ENCODE assay signal across 26 mouse cellular contexts in the genomic region with DNA sequence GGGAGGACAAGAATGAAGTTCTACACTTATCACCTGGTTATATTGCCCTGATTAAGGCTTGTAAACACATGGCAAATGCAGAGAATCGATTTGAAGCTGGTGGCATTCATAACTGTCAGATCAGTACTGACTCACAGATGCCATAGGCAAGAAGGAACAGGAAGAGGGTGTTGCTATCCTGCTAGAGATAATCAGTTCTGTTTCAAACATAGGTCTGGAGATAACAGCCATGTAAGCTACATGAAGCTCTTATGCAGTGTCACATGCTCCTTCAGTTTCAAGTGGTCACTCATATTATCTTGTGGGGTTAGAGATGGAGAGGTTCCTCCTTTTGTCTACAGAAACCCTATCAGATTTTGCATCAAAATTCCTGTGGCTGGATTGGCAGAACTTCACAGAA. TPM values are rescaled to one million over a fixed set of nuclear protein-coding genes. Genes with fewer than 3 reads are reported as not detected.
DNase-seq lines count a peak whose midpoint lies in the region; ATAC-seq and TF ChIP-seq lines count a peak whose summit lies in the region.
"Had no signal": no experiment of that assay in that cellular context is flagged by ENCODE, and none has a peak within 500 bp of the region (broad histone marks: within the 10 kb centered on the region; RNA-seq: fewer than 3 reads in every experiment).

No protein-coding gene starts in this region.

- in situ Hi-C loops in CH12.LX (cut with MboI; ENCODE audit: low pct_ligation_motif_present, low pct_unique_long_range_greater_than_20kb, low sequenced_read_pairs): no loop called here

- TF ChIP-seq POLR2A in CH12.LX (IDR thresholded peaks at IDR 0.05; ENCODE audit: low read depth, low read length) (no peak), MEL (IDR thresholded peaks at IDR 0.05; ENCODE audit: control insufficient read depth in 1 of 2, insufficient read depth in 1 of 2, low read depth in 1 of 2, low read length in 2 of 2, poor library complexity in 1 of 2) (no peak)

- no peak for TF ChIP-seq CTCF in CH12.LX (conservative IDR thresholded peaks at IDR 0.05 in 1 of 2, IDR thresholded peaks at IDR 0.05 in 1 of 2; ENCODE audit: low read depth in 2 of 2, low read length in 2 of 2)
- TF ChIP-seq CTCF in MEL (IDR thresholded peaks at IDR 0.05 in 2 of 3, conservative IDR thresholded peaks at IDR 0.05 in 1 of 3; ENCODE audit: control insufficient read depth in 1 of 3, insufficient read depth in 1 of 3, low read depth in 2 of 3, low read length in 3 of 3, poor library complexity in 1 of 3, severe bottlenecking in 1 of 3): no peak

- H3K4me1 ChIP-seq in CH12.LX (ENCODE audit: control insufficient read depth in 1 of 2, insufficient read depth in 2 of 2) (peaks cover 16 to 45% of the 10 kb centered on the region in 2 experiments), MEL (ENCODE audit: control insufficient read depth in 1 of 2, insufficient read depth in 2 of 2, low read length in 2 of 2) (peaks cover 18 to 20% of the 10 kb centered on the region in 2 experiments)
- H3K4me1 ChIP-seq: embryonic facial prominence, embryonic 12.5 days; embryonic facial prominence, embryonic 15.5 days; hindbrain, embryonic 13.5 days; intestine, embryonic 15.5 days had no signal

- TF ChIP-seq RAD21 in CH12.LX (IDR thresholded peaks at IDR 0.05; ENCODE audit: low read depth, low read length): no peak
- TF ChIP-seq RAD21 in MEL (IDR thresholded peaks at IDR 0.05; ENCODE audit: low read depth, low read length): no peak

- H3K4me3 ChIP-seq in CH12.LX (replicated peaks in 1 of 3; ENCODE audit: low read depth in 2 of 3, low read length in 2 of 3, poor library complexity in 1 of 3) (no peak overlapping the region), MEL (ENCODE audit: control insufficient read depth in 1 of 2, insufficient read depth in 1 of 2, low read depth in 2 of 2, low read length in 2 of 2) (peak overlapping the region in 1 of 2 experiments; percentile 31; a peak in 2 of 4 replicates)
- H3K4me3 ChIP-seq: embryonic facial prominence, embryonic 12.5 days; embryonic facial prominence, embryonic 15.5 days; hindbrain, embryonic 13.5 days; intestine, embryonic 15.5 days had no signal

- dilution Hi-C loops in CH12.LX (cut with MboI; ENCODE audit: extremely low pct_ligation_motif_present, extremely low pct_unique_long_range_greater_than_20kb, low sequenced_read_pairs): no loop called here

- no peak overlapping the region for H3K4me2 ChIP-seq in CH12.LX (ENCODE audit: insufficient read depth, low read depth, poor library complexity, severe bottlenecking)
- H3K4me2 ChIP-seq: embryonic facial prominence, embryonic 12.5 days; embryonic facial prominence, embryonic 15.5 days; heart, embryonic 11.5 days; hindbrain, embryonic 13.5 days; intestine, embryonic 15.5 days had no signal

- ATAC-seq in granulocyte monocyte progenitor cell, adult 5-6 weeks (replicated peaks; ENCODE audit: poor library complexity, severe bottlenecking): peak; percentile 53
- 0 out of 2 replicates have a peak, but pooled peaks have one; percentile 22 for ATAC-seq in monocyte, adult 5-6 weeks (replicated peaks; ENCODE audit: insufficient number of reproducible peaks, low FRiP score, low TSS enrichment, poor library complexity, severe bottlenecking)
- no peak for ATAC-seq in CD4-positive, CD25-positive, alpha-beta regulatory T cell, adult 4 months
- ATAC-seq: forebrain, embryonic 14.5 days; hindbrain, embryonic 16.5 days; intestine, embryonic 15.5 days had no signal

- H3K9ac ChIP-seq in CH12.LX (ENCODE audit: insufficient read depth, low read depth) (peak overlapping the region; percentile 47), MEL (ENCODE audit: control insufficient read depth, low read depth, low read length, poor library complexity, severe bottlenecking) (peak overlapping the region; percentile 48)
- H3K9ac ChIP-seq: embryonic facial prominence, embryonic 12.5 days; embryonic facial prominence, embryonic 15.5 days; hindbrain, embryonic 13.5 days; intestine, embryonic 15.5 days had no signal

- H3K27me3 ChIP-seq in CH12.LX (replicated peaks) (no peaks in the 10 kb centered on the region), MEL (ENCODE audit: control insufficient read depth in 1 of 2, insufficient read depth in 2 of 2, low read length in 2 of 2) (no peaks in the 10 kb centered on the region)
- H3K27me3 ChIP-seq: embryonic facial prominence, embryonic 12.5 days; embryonic facial prominence, embryonic 15.5 days; hindbrain, embryonic 13.5 days; intestine, embryonic 15.5 days had no signal

- H3K27ac ChIP-seq in CH12.LX (ENCODE audit: insufficient read depth, low read depth) (peak overlapping the region; percentile 90), MEL (ENCODE audit: control insufficient read depth, low read depth, low read length) (peak overlapping the region; percentile 92)
- H3K27ac ChIP-seq: embryonic facial prominence, embryonic 12.5 days; embryonic facial prominence, embryonic 15.5 days; hindbrain, embryonic 13.5 days; intestine, embryonic 15.5 days had no signal

- no peak for TF ChIP-seq EP300 in CH12.LX (IDR thresholded peaks at IDR 0.05; ENCODE audit: low read length)
- TF ChIP-seq EP300 in MEL (IDR thresholded peaks at IDR 0.05; ENCODE audit: low read depth in 1 of 2, low read length in 2 of 2): peak; percentile 89 to 93

- H3K79me2 ChIP-seq in CH12.LX (replicated peaks; ENCODE audit: control insufficient read depth, extremely low read depth, insufficient read depth, poor library complexity, severe bottlenecking) (no peaks in the 10 kb centered on the region), MEL (ENCODE audit: control insufficient read depth, insufficient read depth, low read length, poor library complexity) (no peaks in the 10 kb centered on the region)

- no peak for DNase-seq in CH12.LX (ENCODE audit: extremely low read depth)
- peak; percentile 67 for DNase-seq in MEL (ENCODE audit: low read depth, low spot score)
- no peak for DNase-seq in right cerebral cortex, postnatal 36 days (ENCODE audit: low spot score in 2 of 2)
- DNase-seq in kidney, adult 11 months: no peak
- DNase-seq: adrenal gland, adult 2 months; adrenal gland, postnatal 14 days; cerebellum, adult 11-12 months; cerebellum, adult 8-10 months; cerebellum, postnatal 10 days; gastrocnemius, postnatal 10 days; gastrocnemius, postnatal 36 days; heart, adult 11 months; kidney, adult 18-20 months had no signal

- no peaks in the 10 kb centered on the region for H3K9me3 ChIP-seq in CH12.LX (replicated peaks; ENCODE audit: low read length)
- no peaks in the 10 kb centered on the region for H3K9me3 ChIP-seq in MEL (replicated peaks; ENCODE audit: insufficient read depth, low read length)
- H3K9me3 ChIP-seq: embryonic facial prominence, embryonic 12.5 days; embryonic facial prominence, embryonic 15.5 days; hindbrain, embryonic 13.5 days; intestine, embryonic 15.5 days had no signal

- H3K36me3 ChIP-seq in CH12.LX (replicated peaks in 1 of 2; ENCODE audit: control insufficient read depth in 1 of 2, insufficient read depth in 1 of 2, low read length in 1 of 2) (no peaks in the 10 kb centered on the region), MEL (ENCODE audit: control insufficient read depth in 1 of 2, insufficient read depth in 2 of 2, low read length in 2 of 2) (peaks cover 0 to 31% of the 10 kb centered on the region in 2 experiments; a peak in 2 of 4 replicates)
- H3K36me3 ChIP-seq: embryonic facial prominence, embryonic 12.5 days; embryonic facial prominence, embryonic 15.5 days; hindbrain, embryonic 13.5 days; intestine, embryonic 15.5 days had no signal

TF ChIP-seq in CH12.LX, 34 proteins besides CTCF, POLR2A, EP300 and RAD21 (continues in another document):
- no peak for TF ChIP-seq JUN (IDR thresholded peaks at IDR 0.05; ENCODE audit: insufficient read depth, low read depth, low read length)
- no peak for TF ChIP-seq GABPA (IDR thresholded peaks at IDR 0.05; ENCODE audit: insufficient replicate concordance, low read depth, low read length)
- no peak for TF ChIP-seq PAX5 (IDR thresholded peaks at IDR 0.05; ENCODE audit: low read length)
- TF ChIP-seq ELF1 (IDR thresholded peaks at IDR 0.05; ENCODE audit: low read depth, low read length): no peak
- TF ChIP-seq POLR2AphosphoS2 (IDR thresholded peaks at IDR 0.05; ENCODE audit: low read depth, low read length): no peak
- no peak for TF ChIP-seq MAX (IDR thresholded peaks at IDR 0.05; ENCODE audit: low read length)
- no peak for TF ChIP-seq HCFC1 (IDR thresholded peaks at IDR 0.05; ENCODE audit: low read depth, low read length)
- TF ChIP-seq NRF1 (IDR thresholded peaks at IDR 0.05; ENCODE audit: low read depth, low read length): no peak
- TF ChIP-seq MAFK (IDR thresholded peaks at IDR 0.05; ENCODE audit: insufficient replicate concordance, low read length): no peak
- no peak for TF ChIP-seq RCOR1 (conservative IDR thresholded peaks at IDR 0.05; ENCODE audit: low read depth, low read length)
- no peak for TF ChIP-seq ZMIZ1 (IDR thresholded peaks at IDR 0.05; ENCODE audit: low read depth, low read length)

TF ChIP-seq in MEL, 35 proteins besides CTCF, POLR2A, EP300 and RAD21 (continues in another document):
- peak; percentile 97 for TF ChIP-seq GATA1 (IDR thresholded peaks at IDR 0.05; ENCODE audit: low read depth, low read length)
- no peak for TF ChIP-seq BHLHE40 (IDR thresholded peaks at IDR 0.05; ENCODE audit: borderline replicate concordance, low read depth, low read length)
- TF ChIP-seq USF2 (IDR thresholded peaks at IDR 0.05; ENCODE audit: borderline replicate concordance in 1 of 2, insufficient read depth in 1 of 2, low read depth in 1 of 2, low read length in 2 of 2): peak in 1 of 2 experiments; percentile 47; a peak in 1 of 4 replicates
- TF ChIP-seq TBP (IDR thresholded peaks at IDR 0.05; ENCODE audit: low read depth, low read length): 0 out of 2 replicates have a peak, but pooled peaks have one; percentile 19
- TF ChIP-seq NELFE (IDR thresholded peaks at IDR 0.05; ENCODE audit: low read depth, low read length): 0 out of 2 replicates have a peak, but pooled peaks have one; percentile 9
- no peak for TF ChIP-seq GABPA (IDR thresholded peaks at IDR 0.05; ENCODE audit: low read depth, low read length)
- TF ChIP-seq MYC (IDR thresholded peaks at IDR 0.05; ENCODE audit: low read depth, low read length): peak; percentile 85
- peak; percentile 78; the same call in 1 of the 2 replicates for TF ChIP-seq SIN3A (IDR thresholded peaks at IDR 0.05; ENCODE audit: low read length)
- no peak for TF ChIP-seq MEF2A (IDR thresholded peaks at IDR 0.05; ENCODE audit: extremely low read depth, insufficient replicate concordance, low read depth, low read length, poor library complexity, severe bottlenecking)

RNA-seq across cellular contexts. Expression of a gene that starts 39.4 kb away (rescaled TPM):
- total RNA-seq in CH12.LX (2012; rRNA removed) (3.5 and 12.9 TPM in 2 replicates), CH12.LX (2014; rRNA removed) (1.2 TPM in 2 replicates), MEL (2012; rRNA removed) (not detected in 2 replicates)
- polyA plus RNA-seq in CH12.LX (2012; ENCODE audit: insufficient read length, low read depth) (not detected in 2 replicates), MEL (2012; ENCODE audit: insufficient read depth in 1 of 2, insufficient read length in 2 of 2, low read depth in 1 of 2, low replicate concordance in 2 of 2, missing spikeins in 1 of 2) (not detected)
- total RNA-seq in granulocyte monocyte progenitor cell, adult 5-6 weeks (2014; fragmentation: Nextera tagmentation): 0.96 and 10.4 TPM in 2 replicates
- 0.39 and 2.6 TPM in 2 replicates for total RNA-seq in granulocyte monocyte progenitor cell, adult 5-6 weeks (2017)
- total RNA-seq in monocyte, adult 5-6 weeks (2017): 8.9 to 152 TPM (median 122 TPM) in 3 replicates
- polyA plus RNA-seq in CD4-positive, CD25-positive, alpha-beta regulatory T cell, adult 4 months (2017; shearing (Covaris generic)): under 1 TPM; 0.13 to 0.70 TPM
- total RNA-seq: adrenal gland, adult 2 months; adrenal gland, postnatal 14 days; adrenal gland, postnatal 4 days; gastrocnemius, postnatal 36 days; heart, postnatal 25 days had no signal
- polyA plus RNA-seq: adrenal gland, adult 2 months; embryonic facial prominence, embryonic 12.5 days; forebrain, embryonic 11.5 days; forebrain, embryonic 14.5 days; hindbrain, embryonic 13.5 days; hindbrain, embryonic 16.5 days had no signal
